Mouse (Mus musculus): ENCODE data around the gene Cstad. TPM values are rescaled to one million over a fixed set of nuclear protein-coding genes. Genes with fewer than 3 reads are reported as not detected.

Cstad gene
- polyA plus RNA-seq, 3 experiments from 2014 or later = 3.0 to 8.3 (median 4.3) TPM

DNA sequence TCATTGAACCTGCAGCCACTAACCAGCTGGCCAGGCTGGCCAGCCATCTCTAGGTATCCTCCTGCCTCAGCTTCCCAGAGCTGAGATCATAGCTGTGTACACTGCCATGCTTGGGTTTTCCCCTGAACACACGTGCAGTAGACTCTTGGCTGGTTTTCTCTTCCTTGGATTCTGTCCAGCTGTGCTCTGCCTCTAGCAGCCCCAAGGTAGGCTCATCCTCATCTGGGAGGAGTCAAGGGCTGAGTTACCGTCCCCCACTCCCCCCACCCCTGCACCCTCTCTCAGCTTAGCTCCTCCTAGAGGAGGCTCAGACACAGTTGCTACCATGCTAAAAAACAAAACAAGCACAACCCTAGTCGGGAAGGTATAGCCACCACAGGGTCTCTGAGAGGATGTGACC, 4.8 kb downstream of the Cstad start:
- ATAC-seq = no peak

DNA sequence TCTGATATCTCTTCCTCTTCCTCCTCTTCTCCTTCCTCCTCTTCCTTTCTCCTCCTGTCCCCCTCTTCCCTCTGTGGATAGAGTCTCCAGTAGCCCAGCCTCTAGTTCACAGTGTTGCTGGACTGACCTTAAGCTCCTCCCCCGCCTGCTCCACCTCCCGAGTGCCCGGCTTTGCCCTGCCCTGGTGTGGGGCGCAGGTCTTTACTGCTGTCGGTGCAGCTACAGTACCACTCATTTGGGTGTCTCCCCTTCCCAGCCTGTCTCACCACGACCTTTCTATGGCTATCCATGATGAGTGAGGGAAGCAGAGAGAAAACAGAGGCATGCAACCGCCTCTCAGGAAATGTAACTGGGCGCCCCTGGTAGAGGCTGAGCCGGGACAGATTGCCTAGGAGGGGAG, 5.5 kb downstream of the Cstad start:
- ATAC-seq = no peak

DNA sequence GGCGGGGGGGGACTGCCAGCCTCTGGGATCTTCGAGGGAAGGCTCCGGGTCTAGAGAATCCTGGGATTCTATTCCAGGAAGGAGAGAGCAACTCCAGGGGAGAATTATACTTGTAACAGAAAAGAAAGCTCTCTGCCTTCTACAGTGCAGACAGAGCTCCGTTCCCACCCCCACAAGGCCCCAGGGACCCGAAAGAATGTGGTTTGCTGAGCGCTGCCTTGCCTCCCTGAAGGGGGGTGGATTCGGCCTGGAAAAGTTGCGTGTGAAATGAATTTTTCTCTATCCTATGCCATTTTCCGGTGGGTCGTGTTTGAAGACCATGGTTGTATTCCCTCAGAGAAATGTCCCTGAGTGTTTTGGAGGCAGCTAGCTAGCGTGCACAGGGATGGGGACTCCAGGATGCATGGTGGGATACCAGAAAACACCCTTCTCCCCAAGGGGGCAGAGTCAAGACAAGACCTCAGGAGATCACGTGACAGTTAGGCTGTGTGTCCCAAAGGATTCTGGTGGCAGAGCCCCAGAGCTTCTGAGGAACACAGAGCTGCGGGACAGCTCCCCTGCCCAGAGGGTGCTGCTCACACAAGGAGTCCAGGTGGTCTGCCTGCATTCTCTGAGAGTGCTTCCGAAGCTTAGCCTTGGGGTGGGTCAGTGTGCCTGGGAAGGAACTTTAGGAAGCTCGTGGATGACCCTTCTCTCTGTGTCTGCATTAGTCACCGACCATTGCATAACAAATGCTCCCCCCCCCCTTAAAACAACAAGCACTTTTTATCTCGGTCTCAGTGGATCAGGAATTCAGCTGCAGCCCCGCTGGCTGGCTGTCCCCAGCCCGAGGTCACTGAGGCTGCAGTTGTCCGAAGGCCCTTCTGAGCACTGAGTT, 6.4 kb downstream of the Cstad start:
- ATAC-seq = no peak

- ATAC-seq = no peak
Observed at GRCm38 (mm10) chr2:30602451-30602850, 7.6 kb downstream of the Cstad start.

DNA sequence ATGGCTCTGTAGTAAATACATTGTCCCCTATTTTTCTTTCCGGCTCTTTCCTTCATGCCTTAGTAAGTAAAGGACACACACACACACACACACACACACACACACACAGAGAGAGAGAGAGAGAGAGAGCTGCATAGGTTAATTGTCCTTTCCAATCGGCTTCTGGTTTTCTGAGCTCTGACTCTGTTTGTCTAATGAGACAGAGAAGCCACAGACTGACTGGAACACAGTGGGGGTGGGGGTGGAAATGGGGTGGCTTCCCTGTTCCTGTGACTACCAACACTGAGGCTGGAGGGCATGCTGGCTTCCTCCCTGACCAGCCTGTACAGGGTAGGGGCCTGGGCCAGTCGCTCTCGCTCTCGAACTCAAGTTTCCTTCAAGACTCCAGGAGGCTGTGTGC, 8.9 kb downstream of the Cstad start:
- no peak for ATAC-seq

DNA sequence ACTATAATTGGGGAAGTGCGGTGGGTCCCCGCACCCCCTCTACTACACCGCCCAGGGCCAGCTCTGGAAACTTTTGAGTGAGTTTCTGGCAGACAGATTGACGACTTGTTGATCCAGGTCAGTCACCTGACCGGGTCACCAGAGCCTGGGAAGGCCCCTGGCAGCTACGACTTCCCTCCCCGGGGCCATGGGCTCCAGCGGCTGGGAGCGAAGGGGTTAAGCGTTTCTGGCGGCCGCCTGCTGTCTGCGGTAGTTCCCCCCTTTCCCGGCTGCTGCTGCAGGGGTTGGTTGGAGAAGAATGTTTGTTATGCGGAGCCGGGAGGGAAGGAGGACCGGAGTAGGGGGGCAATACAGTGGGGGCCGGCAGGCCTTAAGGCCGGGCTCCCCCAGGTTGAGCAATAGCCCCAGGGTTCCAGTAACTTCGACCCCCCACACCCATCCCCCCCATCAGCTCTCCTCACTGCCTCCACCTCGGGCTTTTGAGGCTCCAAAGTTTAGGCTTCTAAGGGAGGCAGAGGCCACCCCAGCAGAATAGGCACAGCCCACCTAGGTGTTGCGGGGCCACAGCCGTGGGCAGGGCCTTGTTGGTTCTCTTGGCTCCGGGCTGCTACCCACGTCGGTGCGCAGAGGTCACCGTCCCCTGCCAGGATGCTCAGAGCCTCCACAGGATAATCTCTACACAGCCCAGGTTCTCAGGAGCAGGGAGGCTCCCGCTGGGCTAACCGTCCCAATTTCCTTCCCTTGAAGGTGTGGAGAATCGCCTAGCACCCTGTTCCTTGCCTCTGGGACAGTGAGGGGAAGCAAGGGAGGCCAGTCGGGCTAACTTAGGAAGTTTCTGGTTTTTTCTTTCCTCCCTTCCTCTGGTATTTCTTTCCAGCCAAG, 10.3 kb downstream of the Cstad start:
- no peak for ATAC-seq

GRCm38 (mm10) chr2:30605762-30606051, 10.9 kb downstream of the Cstad start:
- no peak for ATAC-seq

DNA sequence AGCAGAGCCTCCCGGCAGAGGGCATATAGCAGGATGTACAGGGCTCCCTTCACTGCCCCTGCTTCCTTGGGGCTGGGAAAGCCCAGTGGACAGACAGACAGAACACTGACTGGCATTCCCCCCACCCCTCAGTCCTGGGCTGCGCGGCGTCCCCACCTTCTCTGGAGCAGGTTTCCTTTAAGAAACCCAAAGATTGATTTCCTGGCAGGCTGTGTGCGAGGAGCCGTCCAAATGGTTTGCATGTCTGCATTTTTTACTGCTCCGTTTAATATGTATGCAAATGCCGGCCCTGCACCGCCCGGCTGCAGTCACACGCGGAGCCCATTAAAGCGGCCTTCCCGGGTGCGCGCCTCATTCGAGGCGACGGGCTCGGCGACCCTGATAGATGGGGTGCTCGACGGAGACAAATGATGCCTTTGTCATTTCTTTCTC, 11.8 kb downstream of the Cstad start:
- ATAC-seq = no peak

GRCm38 (mm10) chr2:30607941-30608340, 13.1 kb downstream of the Cstad start:
- no peak for ATAC-seq

- ATAC-seq = no peak
Observed at GRCm38 (mm10) chr2:30608690-30609201, 13.9 kb downstream of the Cstad start.

DNA sequence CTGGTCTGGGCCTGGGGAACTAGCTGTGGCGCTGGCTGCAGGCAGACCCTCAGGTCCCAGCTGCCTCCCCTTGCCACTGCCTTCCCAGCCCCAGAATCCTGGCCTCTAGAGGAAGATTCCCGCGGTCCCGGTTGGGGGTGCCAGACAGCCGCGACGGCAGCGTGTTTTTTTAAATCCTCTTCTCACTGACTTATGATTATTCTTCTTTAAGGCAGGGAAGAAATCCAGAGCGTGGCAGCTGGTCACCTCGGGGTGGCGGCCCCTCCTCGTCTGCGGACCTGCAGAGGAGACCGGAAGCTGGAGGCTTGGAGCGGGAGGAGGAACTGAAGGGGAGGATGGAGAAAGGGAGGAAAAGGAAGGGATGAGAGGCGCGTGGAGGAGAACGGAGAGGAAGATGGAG, 18.7 kb downstream of the Cstad start:
- no peak for ATAC-seq

DNA sequence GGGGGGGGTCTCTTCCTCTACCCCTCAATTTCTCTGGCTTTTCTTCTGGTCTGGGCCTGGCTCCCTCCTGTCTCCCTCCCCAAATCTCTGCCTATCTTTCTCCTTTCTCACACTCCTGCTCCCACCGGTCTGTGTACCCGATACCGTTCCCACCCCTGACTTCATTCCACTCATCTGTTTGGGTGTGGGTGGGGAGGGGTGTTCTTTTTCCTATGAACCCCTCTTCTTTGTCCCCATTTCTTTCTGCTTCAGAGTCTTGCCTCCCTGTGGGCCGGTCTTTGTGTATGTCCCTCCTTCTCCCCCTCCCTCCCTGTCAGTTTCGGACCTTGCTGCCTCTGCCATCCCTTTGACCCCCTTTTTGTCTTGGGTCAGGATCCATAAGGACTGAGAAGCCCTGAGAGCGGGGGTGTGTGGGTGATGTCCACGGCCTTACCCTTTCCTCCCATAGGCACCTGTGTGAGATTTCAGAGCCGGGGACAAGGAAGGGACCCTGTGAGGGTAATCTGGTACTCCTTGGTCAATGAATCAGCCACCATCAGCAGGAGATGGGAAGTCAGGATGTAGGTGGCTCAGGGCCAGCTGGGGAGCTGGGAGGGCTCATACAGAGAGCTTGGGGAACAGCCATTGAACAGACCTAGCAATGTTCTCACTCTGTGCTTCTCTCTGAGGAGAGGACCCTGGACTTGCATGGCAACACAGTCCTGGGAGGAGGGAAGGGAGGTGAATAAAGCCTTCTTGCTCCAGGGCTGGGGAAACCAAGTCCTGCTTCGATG, 19.5 kb downstream of the Cstad start:
- ATAC-seq = no peak

GRCm38 (mm10) chr2:30615869-30616268, 21.0 kb downstream of the Cstad start:
- ATAC-seq = no peak

- ATAC-seq = no peak
Observed at GRCm38 (mm10) chr2:30616464-30616863, 21.6 kb downstream of the Cstad start.

GRCm38 (mm10) chr2:30618487-30619248, 23.8 kb downstream of the Cstad start:
- no peak for ATAC-seq

GRCm38 (mm10) chr2:30623873-30624272, 29.0 kb downstream of the Cstad start:
- ATAC-seq = no peak

DNA sequence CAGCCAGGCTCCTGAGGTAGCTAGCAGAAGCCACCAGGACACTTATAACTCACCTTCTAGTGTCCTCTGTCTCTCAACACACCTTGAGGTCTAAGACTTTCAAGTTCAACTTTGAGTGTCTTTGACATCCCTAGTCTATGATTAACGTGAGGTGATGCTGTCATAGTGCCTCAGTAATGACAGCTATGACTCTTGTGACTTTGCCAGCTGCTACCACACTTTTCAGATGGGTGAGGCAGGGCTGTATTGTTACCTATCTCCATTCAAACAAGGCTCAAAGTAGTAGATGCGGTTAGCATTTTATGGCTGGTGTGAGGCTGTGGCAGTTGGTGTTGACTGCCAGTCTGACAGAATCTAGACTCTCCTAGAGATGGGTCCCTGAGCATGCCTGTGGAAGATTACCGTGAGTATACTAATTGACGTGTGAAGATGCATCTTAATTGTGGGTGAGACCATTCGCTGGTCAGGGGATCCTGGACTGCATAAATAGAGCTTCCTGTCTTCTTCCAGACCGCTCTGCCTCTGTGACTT, 30.5 kb downstream of the Cstad start:
- no peak for ATAC-seq

GRCm38 (mm10) chr2:30626058-30626675, 31.3 kb downstream of the Cstad start:
- peak; percentile 89 for ATAC-seq

- ATAC-seq = no peak
Observed at GRCm38 (mm10) chr2:30627338-30627737, 32.5 kb downstream of the Cstad start.

DNA sequence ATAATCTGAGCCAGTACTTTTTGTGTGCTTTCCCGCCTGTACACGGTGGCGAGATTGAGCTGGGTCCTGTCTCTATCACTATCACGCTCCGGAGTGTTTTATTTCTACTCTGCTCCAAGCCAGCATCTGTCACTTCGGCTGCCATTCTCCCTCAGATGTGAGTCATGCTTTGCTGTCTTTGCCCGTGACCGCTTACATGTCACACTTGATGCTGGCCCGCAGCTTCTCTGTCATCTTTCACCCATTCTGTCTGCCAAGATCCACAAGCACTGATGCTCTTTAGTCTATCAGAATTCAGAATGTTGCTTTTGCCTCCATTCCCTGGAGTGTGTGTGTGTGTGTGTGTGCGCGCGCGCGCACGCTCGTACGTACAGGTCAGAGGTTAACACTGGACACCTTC, 33.5 kb downstream of the Cstad start:
- ATAC-seq = no peak

- ATAC-seq = no peak
Observed at GRCm38 (mm10) chr2:30629038-30629761, 34.4 kb downstream of the Cstad start.
